Mouse (Mus musculus) embryonic facial prominence, embryonic 14.5 days (tissue): ENCODE data around the gene Man1c1. TPM values are rescaled to one million over a fixed set of nuclear protein-coding genes. Genes with fewer than 3 reads are reported as not detected.
A peak's percentile ranks its signal among the peaks of the same experiment; 100 is the strongest.

ENCODE experiments used
- ATAC-seq: fragments of 200-750 bp; cut with Nextera tagmentation; 2 replicates; pipeline ENCODE4 v1.8.0; 2017; ENCODE audit warnings: low read depth, moderate number of reproducible peaks, moderate TSS enrichment
- DNase-seq: peaks from one replicate; pipeline ENCODE4 v3.0.0-alpha.2; 2015; ENCODE audit warnings: low spot score
- H3K27ac ChIP-seq: fragments of 300-500 bp; sonication (generic); replicated peaks from 2 replicates; pipeline ENCODE4 v1.5.1; 2014; ENCODE audit warnings: low read depth, mild to moderate bottlenecking, low read length, moderate library complexity
- H3K27me3 ChIP-seq: fragments of 300-500 bp; sonication (generic); replicated peaks from 2 replicates; pipeline ENCODE4 v1.6.1; 2014; ENCODE audit warnings: low read length; ENCODE audit not compliant: control insufficient read depth, insufficient read depth
- H3K36me3 ChIP-seq: fragments of 300-500 bp; sonication (generic); 2 replicates; pipeline ENCODE4 v1.6.1; 2014; ENCODE audit warnings: low read length, mixed read lengths; ENCODE audit not compliant: control insufficient read depth, insufficient read depth
- H3K4me1 ChIP-seq: fragments of 300-500 bp; sonication (generic); 2 replicates; pipeline ENCODE4 v1.6.1; 2014; ENCODE audit warnings: antibody characterized with exemption, low read length; ENCODE audit not compliant: control insufficient read depth, insufficient read depth
- H3K4me2 ChIP-seq: fragments of 300-500 bp; sonication (generic); 2 replicates; pipeline ENCODE4 v1.6.1; 2014; ENCODE audit warnings: low read depth, mild to moderate bottlenecking, low read length, moderate library complexity, mixed read lengths
- H3K4me3 ChIP-seq: fragments of 300-500 bp; sonication (generic); 2 replicates; pipeline ENCODE4 v1.5.1; 2014; ENCODE audit warnings: low read depth, mild to moderate bottlenecking, low read length
- H3K9ac ChIP-seq: fragments of 300-500 bp; sonication (generic); 2 replicates; pipeline ENCODE4 v1.6.1; 2014; ENCODE audit warnings: low read depth, mild to moderate bottlenecking, low read length, moderate library complexity, mixed read lengths
- H3K9me3 ChIP-seq: fragments of 300-500 bp; sonication (generic); 2 replicates; pipeline ENCODE4 v1.6.1; 2016; ENCODE audit warnings: low read length; ENCODE audit not compliant: control insufficient read depth
- WGBS: fragments of 180-500 bp; shearing (Covaris S2); extraction: QIAGEN DNeasy Blood & Tissue Kit; methylation state at CpG from one replicate; pipeline ENCODE4 v1.1.7; 2014; 5-methylcytosine and 5-hydroxymethylcytosine counted together
- polyA plus RNA-seq: library from polyadenylated mRNA; unstranded; fragments of >200 nt; fragmentation: Nextera tagmentation; extraction: Ambion mirVana; gene quantifications from 2 replicates; pipeline ENCODE4 v1.2.1, GENCODE M21; 2014

The Man1c1 gene
- polyA plus RNA-seq, 1 experiment from 2014 or later = 5.1 TPM

DNA sequence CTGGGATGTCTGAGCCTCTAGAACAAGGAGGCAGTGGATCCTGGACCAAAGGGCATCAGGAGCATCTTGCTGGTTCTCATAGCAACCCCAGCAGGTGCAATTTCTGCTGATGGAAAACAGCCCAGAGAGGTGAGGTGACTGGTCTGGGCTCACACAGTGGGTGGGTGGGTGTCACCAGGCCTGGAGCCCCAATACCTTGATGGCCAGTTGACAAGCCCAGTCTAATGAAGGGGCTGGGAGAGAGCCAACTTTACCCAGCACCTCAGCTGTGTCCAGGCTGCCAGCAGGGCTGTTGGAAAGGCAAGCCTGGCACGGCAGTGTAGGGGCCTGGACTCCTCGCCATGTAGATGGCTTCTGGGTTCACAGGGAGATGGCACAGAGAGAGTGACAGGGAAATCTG lies 142.1 kb downstream of the Man1c1 start:
- Histone ChIP-seq H3K4me1 (peaks cover 8% of the 10 kb centered on the region), H3K27me3 (no peaks in the 10 kb centered on the region), H3K9me3 (no peaks in the 10 kb centered on the region; the same call in 1 of the 2 replicates), H3K9ac (no peak overlapping the region), H3K36me3 (0 out of 2 replicates have a peak, but pooled peaks cover 9% of the 10 kb centered on the region), H3K4me2 (no peak overlapping the region), H3K27ac (no peak overlapping the region), H3K4me3 (no peak overlapping the region)
- DNase-seq (no peak), ATAC-seq (no peak)
- 100% methylated on average over 2 of the region's 2 CpGs for WGBS

DNA sequence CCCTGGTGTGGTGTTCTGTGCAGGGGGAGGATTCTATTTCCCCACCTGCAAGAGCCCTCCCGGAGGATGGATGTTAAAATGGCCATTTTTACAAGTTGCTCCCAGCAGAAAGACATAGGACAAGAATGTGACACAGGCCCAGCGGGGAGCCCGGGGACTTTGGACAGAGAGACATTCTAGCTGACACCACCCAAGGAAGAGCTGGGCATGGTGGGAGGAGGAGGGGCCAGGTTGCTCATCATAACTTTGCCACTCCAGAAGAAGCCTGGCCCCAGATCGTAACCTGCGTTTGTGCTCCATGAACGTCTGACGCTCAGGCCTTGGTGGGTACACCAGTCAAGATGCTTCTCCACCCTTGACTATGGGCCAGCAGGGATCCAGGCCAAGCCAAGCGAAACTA lies 143.4 kb downstream of the Man1c1 start:
- no peak for DNase-seq
- H3K27me3 ChIP-seq = no peaks in the 10 kb centered on the region
- H3K9ac ChIP-seq = no peak overlapping the region
- H3K9me3 ChIP-seq = no peaks in the 10 kb centered on the region
- peaks cover 8% of the 10 kb centered on the region for H3K4me1 ChIP-seq
- no peak overlapping the region for H3K27ac ChIP-seq
- no peak overlapping the region for H3K4me2 ChIP-seq
- no peak overlapping the region for H3K4me3 ChIP-seq
- no peak for ATAC-seq
- 0 out of 2 replicates have a peak, but pooled peaks cover 9% of the 10 kb centered on the region for H3K36me3 ChIP-seq
- 86% methylated on average over 8 of the region's 8 CpGs for whole genome bisulfite sequencing

DNA sequence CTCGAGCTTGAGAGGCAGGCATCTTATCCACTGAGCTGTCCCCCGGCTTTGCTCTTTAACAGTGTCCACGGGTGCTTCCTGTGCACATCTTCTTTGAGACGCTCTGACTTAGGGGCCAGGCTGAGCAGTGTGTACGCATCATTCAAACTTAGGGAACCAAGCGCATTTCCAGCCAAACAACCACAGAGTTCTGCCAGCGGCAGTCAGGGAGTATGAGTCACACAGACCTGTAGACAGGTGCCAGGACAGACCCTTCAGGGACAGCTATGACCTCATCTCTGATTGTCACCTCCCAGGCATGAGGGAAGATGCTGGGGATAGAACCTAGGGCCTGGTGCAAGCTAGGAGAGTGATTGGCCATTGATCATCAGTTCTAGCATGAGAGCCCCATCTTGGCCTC lies 144.9 kb downstream of the Man1c1 start:
- ATAC-seq = no peak

DNA sequence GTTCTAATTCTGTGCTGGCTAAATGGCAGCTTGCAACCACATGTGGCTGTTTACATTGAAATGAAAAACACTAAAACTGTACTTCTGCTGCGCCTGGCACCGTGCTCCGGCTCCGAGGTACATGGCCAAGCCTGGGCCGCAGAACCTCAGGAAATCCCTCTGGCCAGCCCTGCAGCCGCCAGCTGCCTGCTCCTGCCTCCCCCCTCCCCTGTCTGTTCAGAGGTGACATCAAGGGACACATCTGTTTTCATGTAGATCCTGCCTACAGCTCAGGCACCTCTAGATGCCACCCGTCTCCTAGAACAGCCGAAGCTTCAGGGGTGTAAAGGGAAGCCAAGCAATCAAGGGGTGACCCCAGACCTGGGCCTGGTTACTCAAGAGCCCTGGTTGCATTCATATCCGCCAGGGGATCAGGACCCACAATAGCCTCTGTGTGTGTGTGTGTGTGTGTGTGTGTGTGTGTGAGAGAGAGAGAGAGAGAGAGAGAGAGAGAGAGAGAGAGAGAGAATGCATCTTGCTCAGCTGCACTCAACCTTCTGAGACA lies 145.4 kb downstream of the Man1c1 start:
- WGBS = 25% methylated on average over 9 of the region's 9 CpGs
- DNase-seq (peak; percentile 48), ATAC-seq (no peak)
- H3K4me3 ChIP-seq = no peak overlapping the region
- no peaks in the 10 kb centered on the region for H3K27me3 ChIP-seq
- no peaks in the 10 kb centered on the region for H3K9me3 ChIP-seq
- H3K4me1 ChIP-seq = peaks cover 8% of the 10 kb centered on the region
- peak overlapping the region; percentile 65 for H3K27ac ChIP-seq
- H3K9ac ChIP-seq = no peak overlapping the region
- H3K36me3 ChIP-seq = no peaks in the 10 kb centered on the region
- H3K4me2 ChIP-seq = no peak overlapping the region

More for the DNA sequence above, 144.9 kb downstream of the Man1c1 start:
- H3K27me3 ChIP-seq = no peaks in the 10 kb centered on the region
- H3K27ac ChIP-seq = peak overlapping the region; percentile 65; the same call in 1 of the 2 replicates
- DNase-seq = no peak
- H3K36me3 ChIP-seq = no peaks in the 10 kb centered on the region
- no peak overlapping the region for H3K4me3 ChIP-seq
- H3K9ac ChIP-seq = no peak overlapping the region
- H3K4me1 ChIP-seq = peaks cover 8% of the 10 kb centered on the region
- H3K4me2 ChIP-seq = no peak overlapping the region
- no peaks in the 10 kb centered on the region for H3K9me3 ChIP-seq
- 75% methylated on average over 7 of the region's 7 CpGs for WGBS

DNA sequence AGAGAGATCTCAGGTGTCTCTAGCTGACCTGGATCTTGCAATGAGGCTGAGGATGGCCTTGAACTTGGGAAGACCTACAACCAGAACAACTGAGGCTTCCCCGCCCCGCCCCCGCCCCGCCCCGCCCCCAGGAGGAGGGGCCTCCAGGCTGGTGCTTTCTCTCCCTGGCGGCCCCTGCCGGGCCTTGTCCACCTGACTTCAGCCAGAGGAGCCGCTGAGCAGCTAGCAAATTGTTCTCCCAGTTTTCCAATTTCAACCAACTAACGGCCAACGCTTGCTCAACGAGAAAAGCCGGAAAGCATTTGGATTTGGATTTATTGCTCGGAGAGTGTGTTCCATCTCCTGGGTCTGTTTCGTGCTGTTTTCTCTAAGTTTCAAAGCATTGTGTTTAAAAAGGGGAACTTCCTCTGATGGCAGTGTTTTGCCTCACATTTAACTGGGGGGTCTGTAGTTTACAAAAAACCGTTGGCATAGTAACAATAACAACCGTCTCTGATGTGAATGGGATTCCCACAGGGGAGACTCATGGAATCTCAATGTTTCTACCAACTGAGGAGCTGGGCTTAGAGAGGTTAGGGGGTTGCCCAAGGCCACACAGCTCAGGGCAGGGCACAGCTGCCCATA lies 146.4 kb downstream of the Man1c1 start:
- no peaks in the 10 kb centered on the region for H3K27me3 ChIP-seq
- H3K9ac ChIP-seq = 0 out of 2 replicates have a peak overlapping the region, but pooled peaks have one; percentile 31
- H3K27ac ChIP-seq = peak overlapping the region; percentile 65
- H3K9me3 ChIP-seq = no peaks in the 10 kb centered on the region
- WGBS = 14% methylated on average over 11 of the region's 16 CpGs
- H3K4me1 ChIP-seq = peaks cover 8% of the 10 kb centered on the region
- no peak overlapping the region for H3K4me3 ChIP-seq
- H3K36me3 ChIP-seq = no peaks in the 10 kb centered on the region
- peak; percentile 35 for DNase-seq
- peak overlapping the region; percentile 26; the same call in 1 of the 2 replicates for H3K4me2 ChIP-seq
- peak; percentile 20; the same call in 1 of the 2 replicates for ATAC-seq

DNA sequence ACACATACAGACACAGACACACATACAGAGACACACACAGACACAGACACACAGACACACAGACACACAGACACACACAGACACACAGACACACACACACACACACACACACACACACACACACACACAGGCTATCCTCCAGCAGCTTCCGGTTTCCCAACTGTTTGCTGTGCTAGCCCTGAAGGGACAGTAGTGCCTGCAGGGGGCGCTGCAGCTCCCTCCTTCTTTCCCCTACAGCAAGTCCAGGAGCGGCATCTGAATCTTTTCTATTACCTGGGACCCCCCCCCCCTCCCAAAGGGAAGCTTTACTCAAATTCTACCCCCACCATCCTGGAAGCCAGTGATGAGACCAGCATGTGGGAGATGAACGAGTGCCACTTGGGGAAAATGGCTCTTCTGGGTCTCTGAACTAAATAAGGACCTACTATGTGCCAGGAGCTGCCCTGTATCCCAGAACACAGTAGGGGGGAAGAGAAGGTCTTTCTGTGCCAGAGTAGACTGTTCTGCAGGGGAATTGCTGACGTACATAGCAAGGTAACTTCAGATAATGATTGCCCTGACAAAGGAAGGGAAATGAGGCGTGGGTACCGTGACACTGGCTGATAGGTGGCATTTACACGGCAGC lies 148.0 kb downstream of the Man1c1 start:
- Histone ChIP-seq H3K4me2 (no peak overlapping the region), H3K4me3 (no peak overlapping the region), H3K27ac (no peak overlapping the region), H3K27me3 (no peaks in the 10 kb centered on the region), H3K36me3 (no peaks in the 10 kb centered on the region), H3K9me3 (no peaks in the 10 kb centered on the region), H3K4me1 (peaks cover 8% of the 10 kb centered on the region), H3K9ac (no peak overlapping the region)
- no peak for DNase-seq
- ATAC-seq = no peak
- 65% methylated on average over 8 of the region's 8 CpGs for WGBS

DNA sequence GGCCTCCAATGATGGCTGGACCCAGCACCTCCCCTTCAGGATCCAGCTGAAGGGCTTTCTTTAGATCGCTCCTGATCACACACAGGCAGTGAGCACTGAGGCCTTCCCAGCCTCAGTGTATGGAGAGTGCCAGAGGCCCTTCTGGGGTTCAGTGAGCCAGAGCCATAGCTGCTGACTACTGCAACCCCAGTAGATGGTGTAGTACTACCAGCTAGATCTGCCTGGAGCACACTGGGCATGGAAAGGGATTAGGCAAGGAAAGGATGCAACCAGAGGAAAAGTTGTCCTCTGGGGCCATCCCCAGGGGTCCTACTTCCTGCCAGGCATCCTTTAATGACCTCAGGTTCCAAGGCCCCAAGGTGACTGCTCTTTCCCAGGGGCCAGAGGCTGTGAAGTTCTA lies 150.5 kb downstream of the Man1c1 start:
- DNase-seq (no peak), ATAC-seq (no peak)
- Histone ChIP-seq H3K27ac (no peak overlapping the region), H3K36me3 (peaks cover 18% of the 10 kb centered on the region), H3K4me2 (no peak overlapping the region), H3K9me3 (peaks cover 12% of the 10 kb centered on the region), H3K4me3 (no peak overlapping the region), H3K9ac (no peak overlapping the region), H3K4me1 (peaks cover 8% of the 10 kb centered on the region), H3K27me3 (no peaks in the 10 kb centered on the region)
- 78% methylated on average over 1 of the region's 1 CpGs for WGBS

DNA sequence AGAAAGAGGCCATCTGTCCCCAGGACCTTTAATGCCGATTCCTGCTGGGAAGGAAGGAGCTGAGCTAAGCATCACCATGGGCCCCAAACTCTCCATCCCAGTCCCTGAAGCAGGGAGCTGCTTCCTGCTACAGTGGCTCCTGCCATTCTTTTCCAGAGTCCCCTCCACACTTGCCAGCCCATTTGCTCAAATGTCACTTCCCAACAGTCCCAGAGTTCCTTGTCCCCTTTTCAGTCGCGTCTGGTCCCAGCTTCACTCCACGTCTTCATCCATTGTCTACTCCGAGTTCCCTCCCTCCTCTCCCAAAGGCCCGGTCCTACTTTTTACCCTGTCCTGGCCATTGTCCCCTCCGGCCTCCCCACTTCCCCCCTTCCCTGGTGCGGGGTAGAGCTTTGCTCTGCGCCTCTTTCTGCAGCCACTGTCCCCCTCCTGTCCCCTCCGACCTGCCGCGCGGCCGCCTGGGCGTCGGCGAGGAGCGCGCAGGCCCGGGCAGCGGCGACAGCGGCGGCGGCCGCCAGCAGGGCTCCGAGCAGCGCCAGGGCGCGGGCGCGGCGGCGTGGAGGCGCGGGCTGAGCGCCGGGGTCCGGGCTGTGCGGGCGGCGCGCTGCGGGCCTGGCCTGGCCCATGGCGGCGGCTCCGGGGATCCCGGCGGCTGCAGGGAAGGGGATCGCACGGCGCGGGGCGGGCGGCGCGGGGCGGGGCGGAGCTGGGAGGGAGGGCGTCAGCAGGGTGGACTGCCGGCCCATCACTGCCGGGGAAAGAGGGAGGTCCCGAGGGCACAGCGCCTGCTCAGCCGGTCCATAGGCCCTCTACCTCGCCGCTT lies 152.4 kb downstream of the Man1c1 start, which contains the start of gene Selenon:
TSS of gene Selenon (minus strand) at position 673 of the 823 bp plus-strand sequence.
- Histone ChIP-seq H3K4me2 (peak within 1 kb of the TSS; percentile 76), H3K4me3 (peak within 1 kb of the TSS; percentile 65), H3K27me3 (no peaks in the 10 kb centered on the region), H3K27ac (peak within 1 kb of the TSS; percentile 88), H3K4me1 (no peaks in the 10 kb centered on the region), H3K36me3 (peaks cover 35% of the 10 kb centered on the region), H3K9me3 (peaks cover 12% of the 10 kb centered on the region), H3K9ac (peak within 1 kb of the TSS; percentile 91)
- peak; percentile 90 for ATAC-seq
- 3% methylated on average over 35 of the region's 67 CpGs for WGBS
- peak; percentile 77 for DNase-seq
